Mouse (Mus musculus) urinary bladder, adult 2 months (tissue): ENCODE measurements around the gene Slc1a2. TPM values are rescaled to one million over a fixed set of nuclear protein-coding genes. Genes with fewer than 3 reads are reported as not detected.

ENCODE experiments used
- DNase-seq: peaks from one replicate; pipeline ENCODE4 v3.0.0; 2022; ENCODE audit warnings: low spot score
- polyA plus RNA-seq: library from polyadenylated mRNA; depleted of rRNA; stranded (reverse); fragments of >200 nt; gene quantifications from 2 replicates; pipeline ENCODE4 v1.2.3, GENCODE M21; 2012

Gene Slc1a2
- polyA plus RNA-seq, 1 experiment = 0.17 TPM

- no peak for DNase-seq
Observed at GRCm38 (mm10) chr2:102663865-102664264, 5.4 kb downstream of the Slc1a2 start.

- DNase-seq = no peak
Observed at GRCm38 (mm10) chr2:102667981-102668380, 9.5 kb downstream of the Slc1a2 start.

GRCm38 (mm10) chr2:102669580-102669979 is 11.1 kb downstream of the Slc1a2 start:
- DNase-seq = no peak

- no peak for DNase-seq
Observed at GRCm38 (mm10) chr2:102674582-102674981, 16.1 kb downstream of the Slc1a2 start.

GRCm38 (mm10) chr2:102675275-102675674 is 16.8 kb downstream of the Slc1a2 start:
- DNase-seq = peak; percentile 33

GRCm38 (mm10) chr2:102676716-102677312 is 18.4 kb downstream of the Slc1a2 start:
- DNase-seq = no peak

- no peak for DNase-seq
Observed at GRCm38 (mm10) chr2:102677400-102677799, 18.9 kb downstream of the Slc1a2 start.

- no peak for DNase-seq
Observed at GRCm38 (mm10) chr2:102681351-102681750, 22.9 kb downstream of the Slc1a2 start.

- DNase-seq = peak; percentile 34
Observed at GRCm38 (mm10) chr2:102682168-102682567, 23.7 kb downstream of the Slc1a2 start.

GRCm38 (mm10) chr2:102685371-102686107 is 27.1 kb downstream of the Slc1a2 start:
- no peak for DNase-seq

- DNase-seq = no peak
Observed at GRCm38 (mm10) chr2:102686108-102686450, 27.6 kb downstream of the Slc1a2 start.

- DNase-seq = no peak
Observed at GRCm38 (mm10) chr2:102693556-102693955, 35.1 kb downstream of the Slc1a2 start.

- no peak for DNase-seq
Observed at GRCm38 (mm10) chr2:102694750-102695149, 36.3 kb downstream of the Slc1a2 start.

GRCm38 (mm10) chr2:102695541-102695940 is 37.1 kb downstream of the Slc1a2 start:
- DNase-seq = no peak

GRCm38 (mm10) chr2:102697732-102698131 is 39.3 kb downstream of the Slc1a2 start:
- no peak for DNase-seq

- no peak for DNase-seq
Observed at GRCm38 (mm10) chr2:102699921-102700320, 41.5 kb downstream of the Slc1a2 start.

GRCm38 (mm10) chr2:102700695-102701094 is 42.2 kb downstream of the Slc1a2 start:
- no peak for DNase-seq

GRCm38 (mm10) chr2:102701382-102701781 is 42.9 kb downstream of the Slc1a2 start:
- no peak for DNase-seq

GRCm38 (mm10) chr2:102703556-102703955 is 45.1 kb downstream of the Slc1a2 start:
- no peak for DNase-seq

- DNase-seq = no peak
Observed at GRCm38 (mm10) chr2:102704781-102705180, 46.3 kb downstream of the Slc1a2 start.

GRCm38 (mm10) chr2:102711511-102711910 is 53.1 kb downstream of the Slc1a2 start:
- DNase-seq = no peak

- no peak for DNase-seq
Observed at GRCm38 (mm10) chr2:102712049-102712448, 53.6 kb downstream of the Slc1a2 start.
